Mouse (Mus musculus): Measurements from ENCODE around the gene Mcur1. TPM values are rescaled to one million over a fixed set of nuclear protein-coding genes. Genes with fewer than 3 reads are reported as not detected.
A peak's percentile ranks its signal among the peaks of the same experiment; 100 is the strongest.

Gene Mcur1
- 8.6 and 9.5 TPM in 2 replicates for polyA plus RNA-seq (2014; fragmentation: Nextera tagmentation; extraction: Ambion mirVana)

DNA sequence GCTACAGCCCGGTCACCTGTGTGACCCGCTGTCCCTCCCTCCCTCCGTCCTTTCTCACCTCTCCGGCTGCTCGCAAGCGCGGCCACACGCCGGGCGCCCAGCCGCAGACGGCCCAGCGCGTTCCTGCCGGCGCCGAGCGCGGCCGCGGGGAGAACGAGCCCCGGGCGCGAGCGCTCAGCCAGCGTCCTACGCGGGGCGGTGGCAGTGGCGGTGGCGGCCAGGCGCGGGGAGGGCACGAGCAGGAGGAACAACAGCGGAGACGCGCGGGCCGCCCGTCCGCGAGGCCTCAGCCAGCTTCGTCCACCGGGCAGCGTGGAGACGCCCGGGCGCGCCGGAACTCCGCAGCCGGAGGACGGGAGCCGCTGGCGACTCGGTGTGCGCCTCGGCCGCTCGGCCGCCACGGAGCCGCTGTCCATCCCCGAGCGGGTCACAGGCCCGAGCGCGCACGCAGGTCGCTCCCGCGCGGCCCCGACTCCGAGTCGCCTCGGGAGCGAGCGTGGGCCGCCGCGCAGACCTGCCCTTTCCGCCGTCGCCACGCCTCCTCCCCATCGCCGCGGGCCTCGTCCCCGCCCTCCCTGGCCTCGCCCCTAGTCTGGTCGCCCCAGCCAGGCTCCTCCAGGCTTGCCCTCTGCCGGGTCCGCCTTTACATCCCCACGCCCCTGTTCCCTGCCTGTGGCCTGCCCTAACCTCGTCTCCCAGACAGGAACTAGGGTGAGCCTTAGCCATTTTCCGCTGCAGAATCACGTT lies at the start of gene Mcur1:
Gene Mcur1 (minus strand): TSS at position 481 of the 747 bp plus-strand sequence.
- Histone ChIP-seq H3K27ac (peak within 1 kb of the TSS; percentile 85), H3K4me1 (replicated peaks; ENCODE audit: control insufficient read depth, insufficient read depth, low read length) (peaks cover 8% of the 10 kb centered on the region), H3K4me2 (replicated peaks) (peak within 1 kb of the TSS; percentile 95), H3K4me3 (replicated peaks; ENCODE audit: low read length) (peak within 1 kb of the TSS; percentile 86), H3K9ac (peak within 1 kb of the TSS; percentile 80), H3K9me3 (ENCODE audit: control insufficient read depth, low read length) (no peaks in the 10 kb centered on the region), H3K27me3 (ENCODE audit: control insufficient read depth, insufficient read depth, low read length) (no peaks in the 10 kb centered on the region), H3K36me3 (replicated peaks; ENCODE audit: control insufficient read depth, insufficient read depth) (no peaks in the 10 kb centered on the region; the same call in 1 of the 2 replicates)
- peak; percentile 92 for ATAC-seq (ENCODE audit: low FRiP score)
- under 1% methylated on average over 77 of the region's 100 CpGs for WGBS
- DNase-seq (ENCODE audit: low spot score), result peak; percentile 82

DNA sequence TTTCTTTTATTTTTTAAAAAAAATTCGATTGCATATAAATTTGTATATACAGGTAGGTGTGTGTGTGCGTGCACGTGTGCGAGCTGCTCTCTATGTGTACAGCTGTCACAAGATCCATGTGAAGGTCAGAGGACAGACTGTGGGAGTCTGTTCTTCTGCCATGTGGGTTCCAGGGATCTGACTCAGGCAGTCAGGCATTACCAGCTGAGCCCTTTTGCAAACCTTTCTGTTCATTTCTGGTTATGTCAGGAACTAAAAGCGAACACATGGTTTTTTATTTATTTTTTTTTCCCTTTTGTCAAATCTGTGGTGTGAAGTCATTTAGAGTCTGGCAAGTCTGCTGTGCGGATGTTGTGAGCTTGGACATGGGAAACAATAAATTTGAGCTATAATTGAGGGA lies 48.9 kb upstream of the Mcur1 start:
- no peaks in the 10 kb centered on the region for H3K9me3 ChIP-seq (ENCODE audit: control insufficient read depth, low read length)
- H3K27me3 ChIP-seq (ENCODE audit: control insufficient read depth, insufficient read depth, low read length), result no peaks in the 10 kb centered on the region
- H3K27ac ChIP-seq, result no peak overlapping the region
- WGBS, result 72% methylated on average over 6 of the region's 6 CpGs
- DNase-seq (ENCODE audit: low spot score) (no peak), ATAC-seq (ENCODE audit: low FRiP score) (no peak)
- no peaks in the 10 kb centered on the region for H3K4me1 ChIP-seq (replicated peaks; ENCODE audit: control insufficient read depth, insufficient read depth, low read length)
- no peak overlapping the region for H3K4me2 ChIP-seq (replicated peaks)
- H3K36me3 ChIP-seq (replicated peaks; ENCODE audit: control insufficient read depth, insufficient read depth), result no peaks in the 10 kb centered on the region
- H3K9ac ChIP-seq, result no peak overlapping the region
- no peak overlapping the region for H3K4me3 ChIP-seq (replicated peaks; ENCODE audit: low read length)

DNA sequence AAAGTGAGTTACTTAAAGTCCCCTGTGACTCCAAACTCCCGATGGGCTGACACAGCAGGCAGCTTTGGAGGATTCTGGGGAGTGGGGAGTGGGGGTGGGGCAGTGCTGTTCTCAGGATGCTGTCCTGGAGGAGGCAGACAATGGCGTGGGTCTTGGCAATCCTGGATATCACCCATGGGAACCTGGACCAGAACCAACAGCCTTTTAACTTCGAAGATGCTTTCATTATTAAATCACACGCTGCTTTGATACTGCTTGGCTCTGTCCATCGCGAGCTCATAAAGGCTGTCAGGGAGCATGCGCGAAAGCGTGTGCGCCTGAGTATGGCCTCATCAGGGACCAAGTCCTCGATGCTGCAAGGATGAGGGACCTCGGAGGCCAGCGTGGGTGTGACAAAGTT lies 43.1 kb upstream of the Mcur1 start:
- Histone ChIP-seq H3K27me3 (ENCODE audit: control insufficient read depth, insufficient read depth, low read length) (no peaks in the 10 kb centered on the region), H3K4me2 (replicated peaks) (peak overlapping the region; percentile 9), H3K9ac (no peak overlapping the region), H3K27ac (no peak overlapping the region), H3K4me1 (replicated peaks; ENCODE audit: control insufficient read depth, insufficient read depth, low read length) (no peaks in the 10 kb centered on the region), H3K36me3 (replicated peaks; ENCODE audit: control insufficient read depth, insufficient read depth) (no peaks in the 10 kb centered on the region), H3K9me3 (ENCODE audit: control insufficient read depth, low read length) (no peaks in the 10 kb centered on the region), H3K4me3 (replicated peaks; ENCODE audit: low read length) (no peak overlapping the region)
- 54% methylated on average over 13 of the region's 13 CpGs for WGBS
- no peak; the same call in 1 of the 2 replicates for ATAC-seq (ENCODE audit: low FRiP score)
- DNase-seq (ENCODE audit: low spot score), result peak; percentile 56

DNA sequence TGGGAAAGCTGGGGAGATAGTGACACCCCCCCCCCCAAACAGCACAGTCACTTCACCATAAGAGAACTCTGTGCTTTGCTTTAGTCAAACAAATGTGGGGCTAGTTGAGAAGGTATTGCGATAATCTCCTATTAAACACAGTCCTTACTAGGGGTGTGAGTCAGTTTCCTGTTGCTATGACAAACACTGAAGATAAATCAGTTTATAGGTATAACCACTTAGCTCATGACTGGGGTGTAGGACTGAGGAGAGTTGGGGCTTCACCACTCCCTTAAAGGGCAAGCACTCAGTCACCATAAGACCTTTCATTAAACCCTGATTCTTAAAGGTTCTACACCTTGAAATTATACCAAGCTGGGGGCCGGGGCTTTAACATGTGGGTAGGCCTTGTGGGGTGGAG lies 42.4 kb upstream of the Mcur1 start:
- H3K27me3 ChIP-seq (ENCODE audit: control insufficient read depth, insufficient read depth, low read length), result no peaks in the 10 kb centered on the region
- no peak overlapping the region for H3K4me3 ChIP-seq (replicated peaks; ENCODE audit: low read length)
- no peak overlapping the region for H3K9ac ChIP-seq
- DNase-seq (ENCODE audit: low spot score) (no peak), ATAC-seq (ENCODE audit: low FRiP score) (no peak)
- H3K27ac ChIP-seq, result no peak overlapping the region
- H3K36me3 ChIP-seq (replicated peaks; ENCODE audit: control insufficient read depth, insufficient read depth), result no peaks in the 10 kb centered on the region
- no peaks in the 10 kb centered on the region for H3K9me3 ChIP-seq (ENCODE audit: control insufficient read depth, low read length)
- H3K4me1 ChIP-seq (replicated peaks; ENCODE audit: control insufficient read depth, insufficient read depth, low read length), result no peaks in the 10 kb centered on the region
- no peak overlapping the region for H3K4me2 ChIP-seq (replicated peaks)
- 100% methylated on average over 2 of the region's 2 CpGs for WGBS

DNA sequence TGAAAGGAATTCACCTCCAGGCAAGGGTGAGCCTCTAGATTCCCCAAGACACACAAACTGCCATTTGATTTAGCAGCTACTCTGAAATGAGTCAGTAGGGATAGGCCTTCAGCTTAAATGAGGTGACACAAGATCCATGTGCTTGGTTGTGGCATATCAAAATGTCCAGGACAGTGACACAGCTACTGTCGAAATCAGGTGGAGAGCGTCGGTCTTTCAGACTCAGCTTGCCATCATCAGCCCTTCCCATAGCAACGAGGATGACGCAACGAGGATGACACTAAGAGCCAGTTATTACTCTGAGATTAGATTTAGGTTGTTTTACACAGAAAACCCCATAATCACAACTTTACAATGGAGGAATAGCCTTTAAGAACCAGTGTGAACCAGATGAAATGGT lies 41.0 kb upstream of the Mcur1 start:
- no peak for DNase-seq (ENCODE audit: low spot score)
- H3K9ac ChIP-seq, result no peak overlapping the region
- no peaks in the 10 kb centered on the region for H3K4me1 ChIP-seq (replicated peaks; ENCODE audit: control insufficient read depth, insufficient read depth, low read length)
- no peaks in the 10 kb centered on the region for H3K27me3 ChIP-seq (ENCODE audit: control insufficient read depth, insufficient read depth, low read length)
- H3K9me3 ChIP-seq (ENCODE audit: control insufficient read depth, low read length), result no peaks in the 10 kb centered on the region
- WGBS, result 92% methylated on average over 6 of the region's 6 CpGs
- ATAC-seq (ENCODE audit: low FRiP score), result no peak
- H3K36me3 ChIP-seq (replicated peaks; ENCODE audit: control insufficient read depth, insufficient read depth), result no peaks in the 10 kb centered on the region
- H3K4me2 ChIP-seq (replicated peaks), result no peak overlapping the region
- H3K4me3 ChIP-seq (replicated peaks; ENCODE audit: low read length), result no peak overlapping the region
- H3K27ac ChIP-seq, result no peak overlapping the region

DNA sequence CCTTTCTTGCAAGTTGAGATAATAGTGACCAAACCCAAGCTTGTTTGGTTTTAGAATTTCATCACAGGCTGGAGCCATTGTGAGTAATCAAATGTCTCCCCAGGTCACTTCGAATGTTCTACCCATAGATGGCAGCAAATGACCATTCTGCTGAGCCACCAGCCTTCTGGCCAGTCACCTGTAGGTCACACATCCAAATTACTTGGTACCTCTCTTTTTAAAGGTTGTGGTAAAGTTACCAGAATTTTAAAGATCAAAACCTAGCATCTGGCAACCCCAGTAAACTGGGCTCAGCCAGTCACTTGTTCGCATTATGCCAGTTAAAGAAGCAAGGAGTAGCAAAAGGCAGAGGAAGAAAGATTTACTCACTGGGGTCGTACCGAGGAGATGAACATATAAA lies 35.9 kb upstream of the Mcur1 start:
- H3K27me3 ChIP-seq (ENCODE audit: control insufficient read depth, insufficient read depth, low read length), result no peaks in the 10 kb centered on the region
- H3K4me3 ChIP-seq (replicated peaks; ENCODE audit: low read length), result no peak overlapping the region
- ATAC-seq (ENCODE audit: low FRiP score) (no peak), DNase-seq (ENCODE audit: low spot score) (peak; percentile 81)
- no peak overlapping the region for H3K9ac ChIP-seq
- H3K4me1 ChIP-seq (replicated peaks; ENCODE audit: control insufficient read depth, insufficient read depth, low read length), result 0 out of 2 replicates have a peak, but pooled peaks cover 3% of the 10 kb centered on the region
- H3K27ac ChIP-seq, result no peak overlapping the region
- no peaks in the 10 kb centered on the region for H3K9me3 ChIP-seq (ENCODE audit: control insufficient read depth, low read length)
- no peaks in the 10 kb centered on the region for H3K36me3 ChIP-seq (replicated peaks; ENCODE audit: control insufficient read depth, insufficient read depth)
- whole genome bisulfite sequencing, result 55% methylated on average over 4 of the region's 4 CpGs
- no peak overlapping the region for H3K4me2 ChIP-seq (replicated peaks)

DNA sequence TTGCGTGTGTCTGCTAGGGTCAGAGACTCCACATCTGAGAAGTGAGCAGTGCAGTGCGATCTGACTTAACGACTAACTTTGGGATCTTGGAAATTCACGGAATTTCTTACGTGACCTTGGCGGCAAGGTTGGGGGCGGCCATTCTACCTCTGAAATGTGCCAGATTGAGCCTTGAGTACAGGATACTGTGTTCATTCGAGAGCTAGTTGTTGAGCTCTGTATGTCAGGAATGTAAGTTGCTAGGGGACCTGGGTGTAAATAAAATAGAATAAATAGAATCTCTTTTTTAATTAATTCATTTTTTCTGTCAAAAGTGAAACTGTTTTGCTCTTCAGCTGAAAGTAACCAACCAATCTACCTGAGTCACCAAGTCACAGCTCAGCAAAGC lies 32.7 kb upstream of the Mcur1 start:
- Histone ChIP-seq H3K27ac (no peak overlapping the region), H3K4me1 (replicated peaks; ENCODE audit: control insufficient read depth, insufficient read depth, low read length) (0 out of 2 replicates have a peak, but pooled peaks cover 3% of the 10 kb centered on the region), H3K36me3 (replicated peaks; ENCODE audit: control insufficient read depth, insufficient read depth) (no peaks in the 10 kb centered on the region), H3K9ac (no peak overlapping the region), H3K4me3 (replicated peaks; ENCODE audit: low read length) (no peak overlapping the region), H3K27me3 (ENCODE audit: control insufficient read depth, insufficient read depth, low read length) (no peaks in the 10 kb centered on the region), H3K4me2 (replicated peaks) (no peak overlapping the region), H3K9me3 (ENCODE audit: control insufficient read depth, low read length) (no peaks in the 10 kb centered on the region)
- no peak for ATAC-seq (ENCODE audit: low FRiP score)
- no peak for DNase-seq (ENCODE audit: low spot score)
- WGBS, result 59% methylated on average over 8 of the region's 8 CpGs

DNA sequence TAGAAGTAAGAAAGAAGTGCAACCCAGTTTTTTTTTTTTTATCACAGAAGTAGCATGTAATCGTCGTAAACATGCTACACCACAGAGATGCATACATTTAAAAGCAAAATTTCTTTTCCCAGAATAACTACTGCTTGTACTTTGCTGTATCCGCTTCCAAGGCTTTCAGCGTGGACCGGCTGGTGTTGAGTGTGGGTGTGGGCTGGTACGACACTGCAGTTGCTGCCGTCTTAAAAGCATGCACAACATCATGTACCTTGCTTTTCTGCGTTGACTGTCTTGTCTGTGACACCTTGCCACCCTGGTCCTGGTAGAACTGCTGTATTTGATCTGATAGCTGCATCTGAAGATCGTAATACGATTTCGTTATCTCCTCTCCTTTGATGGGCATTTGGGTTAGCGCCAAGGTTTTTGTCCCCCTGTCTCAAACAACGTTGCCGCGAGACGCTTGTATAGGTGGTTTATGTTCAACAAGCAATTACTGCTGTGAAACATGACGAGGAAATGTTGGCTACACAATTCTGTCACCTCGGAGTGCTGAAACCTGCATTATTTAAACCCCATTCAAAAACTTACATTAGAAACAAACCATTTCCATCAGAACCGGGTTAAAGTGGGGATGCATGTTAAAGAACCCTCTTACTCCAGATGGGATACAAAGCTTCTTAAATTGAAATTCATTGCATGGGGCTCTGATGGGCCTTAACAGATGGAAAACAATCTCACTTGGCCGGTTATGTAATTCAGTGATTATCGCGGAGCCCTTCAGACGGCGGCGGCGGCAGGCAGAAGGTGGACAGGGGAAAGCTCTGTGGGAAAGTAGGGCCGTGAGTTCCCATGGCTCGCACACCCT lies 32.1 kb upstream of the Mcur1 start:
- H3K4me1 ChIP-seq (replicated peaks; ENCODE audit: control insufficient read depth, insufficient read depth, low read length), result 0 out of 2 replicates have a peak, but pooled peaks cover 3% of the 10 kb centered on the region
- no peak for ATAC-seq (ENCODE audit: low FRiP score)
- WGBS, result 58% methylated on average over 28 of the region's 28 CpGs
- no peak overlapping the region for H3K4me2 ChIP-seq (replicated peaks)
- H3K4me3 ChIP-seq (replicated peaks; ENCODE audit: low read length), result no peak overlapping the region
- no peak for DNase-seq (ENCODE audit: low spot score)
- H3K27ac ChIP-seq, result no peak overlapping the region
- no peaks in the 10 kb centered on the region for H3K9me3 ChIP-seq (ENCODE audit: control insufficient read depth, low read length)
- H3K9ac ChIP-seq, result no peak overlapping the region
- H3K27me3 ChIP-seq (ENCODE audit: control insufficient read depth, insufficient read depth, low read length), result no peaks in the 10 kb centered on the region
- no peaks in the 10 kb centered on the region for H3K36me3 ChIP-seq (replicated peaks; ENCODE audit: control insufficient read depth, insufficient read depth)
